Mouse (Mus musculus): ENCODE measurements around the gene Pip5k1b. TPM values are rescaled to one million over a fixed set of nuclear protein-coding genes. Genes with fewer than 3 reads are reported as not detected.

The Pip5k1b gene
- polyA plus RNA-seq, 1 experiment from 2014 or later, result 9.3 TPM

- no peak overlapping the region for H3K4me2 ChIP-seq
- no peaks in the 10 kb centered on the region for H3K27me3 ChIP-seq
- no peak overlapping the region for H3K4me3 ChIP-seq
- H3K27ac ChIP-seq, result peak overlapping the region; percentile 61
- no peaks in the 10 kb centered on the region for H3K9me3 ChIP-seq (replicated peaks)
- WGBS, result 74% methylated on average over 6 of the region's 6 CpGs
- no peak overlapping the region for H3K9ac ChIP-seq
- H3K36me3 ChIP-seq, result no peaks in the 10 kb centered on the region
- peak; percentile 47; the same call in 1 of the 2 replicates for ATAC-seq (replicated peaks; ENCODE audit: insufficient number of reproducible peaks, insufficient read depth, low FRiP score, low read depth)
- H3K4me1 ChIP-seq (replicated peaks), result peaks cover 29% of the 10 kb centered on the region
These were observed 99.0 kb downstream of the Pip5k1b start for GRCm38 (mm10) chr19:24456591-24457231.

DNA sequence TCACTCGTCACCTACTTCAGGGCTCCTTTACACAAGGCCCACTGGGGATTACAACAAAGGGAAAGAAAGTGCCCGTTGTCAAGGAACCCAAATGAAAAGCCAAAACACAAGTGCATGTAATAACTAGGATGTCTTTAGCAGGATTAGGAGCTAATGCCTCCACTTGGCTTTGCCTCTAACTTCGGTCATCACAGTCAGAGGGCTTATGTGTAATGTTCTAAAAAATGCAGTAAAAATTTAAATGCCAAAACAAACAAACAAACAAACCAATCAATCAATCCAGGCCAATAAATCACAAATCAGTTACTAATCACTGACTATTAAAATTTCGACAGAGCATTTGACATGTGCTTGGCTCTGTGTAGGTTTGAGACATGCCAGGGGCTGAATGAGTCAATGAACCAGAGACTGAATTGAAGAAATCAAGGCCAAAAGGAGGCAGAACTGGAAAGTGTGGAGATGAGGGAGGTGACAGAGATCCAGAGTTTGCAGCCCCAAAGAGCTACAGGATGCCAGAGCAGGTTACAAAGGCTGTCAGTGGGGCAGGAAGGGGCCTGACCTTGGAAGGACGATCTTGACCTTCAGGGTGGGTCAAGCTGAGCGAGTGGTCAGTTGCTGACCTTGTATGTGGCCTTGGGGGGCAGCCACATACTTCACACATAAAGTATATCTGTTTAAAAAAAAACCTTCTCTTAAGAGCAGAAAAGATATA, 100.3 kb downstream of the Pip5k1b start:
- Histone ChIP-seq H3K27ac (no peak overlapping the region), H3K9me3 (replicated peaks) (no peaks in the 10 kb centered on the region), H3K36me3 (no peaks in the 10 kb centered on the region), H3K27me3 (no peaks in the 10 kb centered on the region), H3K9ac (no peak overlapping the region), H3K4me2 (no peak overlapping the region), H3K4me1 (replicated peaks) (peaks cover 29% of the 10 kb centered on the region), H3K4me3 (no peak overlapping the region)
- 66% methylated on average over 6 of the region's 6 CpGs for WGBS
- ATAC-seq (replicated peaks; ENCODE audit: insufficient number of reproducible peaks, insufficient read depth, low FRiP score, low read depth), result no peak

DNA sequence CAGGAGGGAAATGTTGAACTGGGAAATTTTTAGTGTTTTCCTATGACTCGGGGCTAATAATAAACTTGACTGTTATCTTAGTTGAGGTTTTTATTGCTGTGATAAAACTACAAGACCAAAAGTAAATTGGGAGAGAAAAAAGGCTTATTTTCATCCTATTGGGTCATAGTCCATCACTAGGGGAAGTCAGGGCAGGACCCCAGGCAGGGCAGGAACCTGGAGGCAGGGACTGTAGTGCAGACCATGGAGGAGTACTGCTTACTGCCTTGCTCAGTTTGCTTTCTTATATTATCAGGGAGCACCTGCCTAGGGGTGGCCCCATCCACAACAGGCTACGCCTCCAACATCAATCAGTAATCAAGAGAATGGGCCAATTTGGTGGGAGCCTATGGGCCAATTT, 101.2 kb downstream of the Pip5k1b start:
- H3K36me3 ChIP-seq, result no peaks in the 10 kb centered on the region
- no peaks in the 10 kb centered on the region for H3K9me3 ChIP-seq (replicated peaks)
- no peak overlapping the region for H3K4me3 ChIP-seq
- H3K27me3 ChIP-seq, result no peaks in the 10 kb centered on the region
- no peak for ATAC-seq (replicated peaks; ENCODE audit: insufficient number of reproducible peaks, insufficient read depth, low FRiP score, low read depth)
- H3K4me2 ChIP-seq, result no peak overlapping the region
- no peak overlapping the region for H3K27ac ChIP-seq
- 79% methylated on average over 2 of the region's 2 CpGs for WGBS
- peaks cover 29% of the 10 kb centered on the region for H3K4me1 ChIP-seq (replicated peaks)
- H3K9ac ChIP-seq, result no peak overlapping the region

DNA sequence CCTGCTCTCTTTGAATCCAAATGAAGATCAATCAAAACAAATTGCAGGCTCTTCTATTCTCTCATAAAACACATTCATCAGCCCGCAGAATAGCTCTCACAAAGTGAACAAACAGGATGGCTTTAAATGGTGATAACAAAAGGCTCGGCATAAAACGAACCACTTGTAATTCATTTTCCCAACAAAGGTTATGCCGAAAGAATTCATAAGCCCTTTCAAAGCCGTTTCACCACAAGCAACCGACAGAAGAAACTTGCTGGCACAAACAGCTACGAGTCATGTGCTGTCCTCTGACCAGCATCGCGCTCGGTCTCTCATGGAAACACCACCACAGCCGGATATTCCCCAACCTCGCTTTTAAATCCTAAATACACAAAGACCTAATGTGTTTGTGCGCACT, 102.3 kb downstream of the Pip5k1b start:
- no peaks in the 10 kb centered on the region for H3K36me3 ChIP-seq
- no peak overlapping the region for H3K4me3 ChIP-seq
- ATAC-seq (replicated peaks; ENCODE audit: insufficient number of reproducible peaks, insufficient read depth, low FRiP score, low read depth), result no peak
- H3K9me3 ChIP-seq (replicated peaks), result no peaks in the 10 kb centered on the region
- peaks cover 29% of the 10 kb centered on the region for H3K4me1 ChIP-seq (replicated peaks)
- H3K27ac ChIP-seq, result no peak overlapping the region
- peak overlapping the region; percentile 7; the same call in 1 of the 2 replicates for H3K4me2 ChIP-seq
- no peak overlapping the region for H3K9ac ChIP-seq
- WGBS, result 69% methylated on average over 13 of the region's 13 CpGs
- no peaks in the 10 kb centered on the region for H3K27me3 ChIP-seq

DNA sequence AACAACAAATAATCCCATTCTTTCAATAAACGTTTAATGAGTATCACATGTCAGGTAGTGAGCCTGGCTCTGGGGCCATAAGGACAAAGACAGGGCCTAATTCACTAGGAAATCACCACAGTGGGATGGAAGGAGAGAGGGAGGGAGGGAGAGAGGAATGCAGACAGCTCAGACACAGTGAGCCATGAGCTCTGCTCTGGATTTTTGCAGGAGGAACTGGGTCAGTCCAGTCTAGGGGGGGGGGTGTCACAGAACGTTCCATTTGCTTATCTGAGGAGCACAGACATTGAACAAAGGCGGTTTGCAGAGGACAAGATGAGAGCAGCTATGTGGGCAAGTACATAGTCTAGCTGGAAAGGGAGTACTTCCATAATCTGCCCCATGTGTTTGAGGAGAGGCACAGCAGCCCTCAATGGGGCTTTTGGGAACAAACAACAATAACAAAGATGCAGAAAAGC, 103.2 kb downstream of the Pip5k1b start:
- H3K4me2 ChIP-seq, result no peak overlapping the region
- H3K27me3 ChIP-seq, result no peaks in the 10 kb centered on the region
- H3K27ac ChIP-seq, result peak overlapping the region; percentile 79
- no peaks in the 10 kb centered on the region for H3K36me3 ChIP-seq
- no peak overlapping the region for H3K4me3 ChIP-seq
- H3K9ac ChIP-seq, result no peak overlapping the region
- WGBS, result 9% methylated on average over 3 of the region's 3 CpGs
- peak; percentile 68; the same call in 1 of the 2 replicates for ATAC-seq (replicated peaks; ENCODE audit: insufficient number of reproducible peaks, insufficient read depth, low FRiP score, low read depth)
- no peaks in the 10 kb centered on the region for H3K9me3 ChIP-seq (replicated peaks)
- peaks cover 29% of the 10 kb centered on the region for H3K4me1 ChIP-seq (replicated peaks)

GRCm38 (mm10) chr19:24451626-24452025, 104.0 kb downstream of the Pip5k1b start:
- Histone ChIP-seq H3K4me2 (no peak overlapping the region), H3K27ac (peak overlapping the region; percentile 79; the same call in 1 of the 2 replicates), H3K4me1 (replicated peaks) (peaks cover 22% of the 10 kb centered on the region), H3K36me3 (no peaks in the 10 kb centered on the region), H3K4me3 (no peak overlapping the region), H3K9me3 (replicated peaks) (no peaks in the 10 kb centered on the region), H3K27me3 (no peaks in the 10 kb centered on the region), H3K9ac (no peak overlapping the region)
- WGBS, result 89% methylated on average over 3 of the region's 3 CpGs
- ATAC-seq (replicated peaks; ENCODE audit: insufficient number of reproducible peaks, insufficient read depth, low FRiP score, low read depth), result no peak

- no peak for ATAC-seq (replicated peaks; ENCODE audit: insufficient number of reproducible peaks, insufficient read depth, low FRiP score, low read depth)
- Histone ChIP-seq H3K27ac (no peak overlapping the region), H3K4me1 (replicated peaks) (peaks cover 14% of the 10 kb centered on the region), H3K36me3 (no peaks in the 10 kb centered on the region), H3K4me2 (no peak overlapping the region), H3K27me3 (no peaks in the 10 kb centered on the region), H3K9me3 (replicated peaks) (no peaks in the 10 kb centered on the region), H3K9ac (no peak overlapping the region), H3K4me3 (no peak overlapping the region)
- 87% methylated on average over 8 of the region's 8 CpGs for WGBS
These were observed 104.9 kb downstream of the Pip5k1b start for GRCm38 (mm10) chr19:24450740-24451139.

DNA sequence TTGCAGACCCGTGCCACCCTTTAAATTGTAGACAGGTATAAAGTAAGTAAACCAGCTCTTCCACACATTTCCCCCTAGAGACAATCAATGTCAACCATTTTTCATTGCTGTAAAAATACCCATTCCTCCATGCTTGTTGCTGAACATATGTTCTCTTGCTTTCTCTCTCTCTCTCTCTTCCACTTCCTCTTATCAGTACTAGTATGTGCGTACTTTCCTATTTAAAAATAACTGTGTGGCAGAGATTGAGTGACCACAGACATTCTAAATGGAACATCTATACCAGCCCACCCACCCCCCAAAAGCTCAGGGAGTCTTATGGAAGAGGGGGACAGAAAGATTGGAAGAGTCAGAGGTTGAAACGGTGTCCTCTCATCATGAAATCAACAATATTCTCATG, 111.3 kb downstream of the Pip5k1b start:
- no peak for ATAC-seq (replicated peaks; ENCODE audit: insufficient number of reproducible peaks, insufficient read depth, low FRiP score, low read depth)
- H3K4me3 ChIP-seq, result no peak overlapping the region
- H3K9me3 ChIP-seq (replicated peaks), result no peaks in the 10 kb centered on the region
- no peaks in the 10 kb centered on the region for H3K36me3 ChIP-seq
- peaks cover 12% of the 10 kb centered on the region for H3K4me1 ChIP-seq (replicated peaks)
- no peaks in the 10 kb centered on the region for H3K27me3 ChIP-seq
- peak overlapping the region; percentile 51 for H3K27ac ChIP-seq
- no peak overlapping the region for H3K9ac ChIP-seq
- 0 out of 2 replicates have a peak overlapping the region, but pooled peaks have one; percentile 4 for H3K4me2 ChIP-seq
- WGBS, result 56% methylated on average over 3 of the region's 3 CpGs

DNA sequence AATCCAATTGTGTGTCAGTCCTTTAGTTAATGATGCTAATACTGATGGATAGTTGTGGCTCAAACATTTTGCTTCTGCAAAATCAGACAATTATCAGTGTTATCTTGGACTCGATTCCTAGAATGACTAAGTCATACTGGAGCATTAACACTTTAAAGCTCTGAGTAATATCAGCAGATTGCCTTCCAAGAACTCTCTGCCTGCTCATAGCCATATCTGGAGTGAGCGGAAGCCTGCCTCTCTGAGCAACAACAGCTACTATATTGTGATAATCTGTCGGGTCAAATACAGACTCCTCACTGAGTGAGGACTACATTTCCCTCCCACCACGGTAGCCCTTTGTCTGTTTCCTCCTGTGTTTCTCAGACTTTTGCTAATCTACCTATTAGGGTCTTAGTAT, 116.0 kb downstream of the Pip5k1b start:
- no peak for ATAC-seq (replicated peaks; ENCODE audit: insufficient number of reproducible peaks, insufficient read depth, low FRiP score, low read depth)
- H3K27ac ChIP-seq, result no peak overlapping the region
- WGBS, result 34% methylated on average over 4 of the region's 4 CpGs

GRCm38 (mm10) chr19:24434291-24434690, 121.4 kb downstream of the Pip5k1b start:
- no peak overlapping the region for H3K27ac ChIP-seq
- H3K9me3 ChIP-seq (replicated peaks), result no peaks in the 10 kb centered on the region
- WGBS, result 56% methylated on average over 6 of the region's 6 CpGs
- H3K4me3 ChIP-seq, result no peak overlapping the region
- H3K9ac ChIP-seq, result no peak overlapping the region
- peaks cover 8% of the 10 kb centered on the region for H3K4me1 ChIP-seq (replicated peaks)
- H3K27me3 ChIP-seq, result no peaks in the 10 kb centered on the region
- no peaks in the 10 kb centered on the region for H3K36me3 ChIP-seq
- H3K4me2 ChIP-seq, result no peak overlapping the region
- no peak for ATAC-seq (replicated peaks; ENCODE audit: insufficient number of reproducible peaks, insufficient read depth, low FRiP score, low read depth)

More for the DNA sequence above, 116.0 kb downstream of the Pip5k1b start:
- Histone ChIP-seq H3K4me1 (replicated peaks) (peaks cover 12% of the 10 kb centered on the region), H3K4me2 (no peak overlapping the region), H3K9me3 (replicated peaks) (no peaks in the 10 kb centered on the region), H3K36me3 (no peaks in the 10 kb centered on the region), H3K4me3 (no peak overlapping the region), H3K27me3 (no peaks in the 10 kb centered on the region), H3K9ac (no peak overlapping the region)

DNA sequence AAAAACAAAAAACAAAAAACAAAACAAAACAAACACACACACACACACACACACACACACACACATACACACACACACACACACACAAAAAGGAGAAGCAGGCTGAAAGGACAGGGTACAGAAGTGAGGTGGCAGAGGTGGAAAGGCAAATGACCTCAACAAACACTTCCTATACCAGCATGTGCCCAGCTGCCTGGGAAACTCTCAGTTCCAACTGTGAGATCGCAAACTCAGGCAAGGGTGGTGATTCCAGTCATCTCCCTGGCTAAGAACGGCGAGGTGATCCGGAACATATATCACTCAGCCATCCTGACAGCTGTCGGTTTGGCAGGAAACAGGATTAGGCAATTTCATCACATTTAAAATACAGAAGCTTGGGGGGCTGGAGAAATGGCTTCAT, 123.2 kb downstream of the Pip5k1b start:
- no peak overlapping the region for H3K9ac ChIP-seq
- ATAC-seq (replicated peaks; ENCODE audit: insufficient number of reproducible peaks, insufficient read depth, low FRiP score, low read depth), result no peak
- no peak overlapping the region for H3K27ac ChIP-seq
- H3K4me2 ChIP-seq, result no peak overlapping the region
- no peak overlapping the region for H3K4me3 ChIP-seq
- H3K4me1 ChIP-seq (replicated peaks), result peaks cover 8% of the 10 kb centered on the region
- H3K27me3 ChIP-seq, result no peaks in the 10 kb centered on the region
- H3K36me3 ChIP-seq, result no peaks in the 10 kb centered on the region
- 70% methylated on average over 5 of the region's 5 CpGs for WGBS
- H3K9me3 ChIP-seq (replicated peaks), result no peaks in the 10 kb centered on the region

All from heart, embryonic 15.5 days (tissue).